Mouse (Mus musculus) ovary, adult 10 weeks (tissue): ENCODE measurements around the gene Gucy1b2. TPM values are rescaled to one million over a fixed set of nuclear protein-coding genes. Genes with fewer than 3 reads are reported as not detected.

Experiments used
- polyA plus RNA-seq: library from polyadenylated mRNA; stranded (reverse); fragments of 350-450 nt; fragmentation: Illumina TruSeq; extraction: RNeasy Lipid Tissue Mini Kit (QIAGEN cat#74804); gene quantifications from one replicate; pipeline ENCODE4 v1.2.3, GENCODE M21; 2014

The Gucy1b2 gene
- not detected for polyA plus RNA-seq

GRCm38 (mm10) chr14:62456239-62456747 is at the start of gene Gucy1b2:
TSS of gene Gucy1b2 (minus strand) at chr14:62456289.

Other genes starting within 250 kb of the Gucy1b2 start
- gene Rnaseh2b, start 163.7 kb downstream of the Gucy1b2 start, polyA plus RNA-seq: 68.8 TPM
- gene Dleu7, start 163.2 kb downstream of the Gucy1b2 start, polyA plus RNA-seq: 3.0 TPM
- 3.7 TPM for gene Fam124a, start 99.4 kb upstream of the Gucy1b2 start, polyA plus RNA-seq
- gene Gm4131, start 110.6 kb upstream of the Gucy1b2 start, polyA plus RNA-seq: not detected
- not detected for gene Serpine3, start 207.4 kb upstream of the Gucy1b2 start, polyA plus RNA-seq